Mouse (Mus musculus): ENCODE data around the gene Ankrd45.

Gene Ankrd45

GRCm38 (mm10) chr1:161142531-161143159 is at the start of gene Ankrd45:
Gene Ankrd45 (plus strand): TSS chr1:161142691.
- peak; percentile 91 for DNase-seq (ENCODE audit: low read depth, low spot score)

DNA sequence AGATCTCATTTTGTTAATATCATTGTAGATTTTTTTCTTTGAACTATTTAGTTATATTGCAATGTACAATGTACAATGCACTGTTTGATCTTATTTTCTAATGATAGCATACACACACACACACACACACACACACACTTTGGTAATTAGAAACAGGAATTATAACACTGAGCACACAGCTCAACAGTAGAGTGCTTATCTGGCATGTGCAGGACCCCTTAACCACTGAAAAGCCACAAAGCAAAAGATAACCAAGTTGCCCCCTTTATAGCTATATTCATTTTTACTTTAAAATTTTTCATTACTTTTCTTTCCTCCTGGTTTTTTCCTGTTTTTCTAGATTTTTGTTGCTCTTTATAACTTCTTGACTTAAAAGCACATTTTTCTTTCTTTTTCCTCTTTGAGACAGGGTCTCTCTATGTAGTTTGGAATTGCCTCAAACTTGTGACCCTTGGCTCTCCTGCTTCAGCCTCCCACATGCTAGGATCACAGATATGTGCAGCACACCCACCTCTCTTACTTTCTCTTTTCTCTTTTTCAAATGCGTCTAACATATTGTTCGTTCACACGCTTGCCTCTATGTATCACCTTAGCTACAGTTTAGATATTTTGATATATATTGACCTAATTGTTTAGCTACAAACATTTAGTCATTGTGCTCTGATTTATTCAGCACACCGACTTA is 42.6 kb upstream of the Ankrd45 start:
- DNase-seq (ENCODE audit: low read depth, low spot score): no peak

DNA sequence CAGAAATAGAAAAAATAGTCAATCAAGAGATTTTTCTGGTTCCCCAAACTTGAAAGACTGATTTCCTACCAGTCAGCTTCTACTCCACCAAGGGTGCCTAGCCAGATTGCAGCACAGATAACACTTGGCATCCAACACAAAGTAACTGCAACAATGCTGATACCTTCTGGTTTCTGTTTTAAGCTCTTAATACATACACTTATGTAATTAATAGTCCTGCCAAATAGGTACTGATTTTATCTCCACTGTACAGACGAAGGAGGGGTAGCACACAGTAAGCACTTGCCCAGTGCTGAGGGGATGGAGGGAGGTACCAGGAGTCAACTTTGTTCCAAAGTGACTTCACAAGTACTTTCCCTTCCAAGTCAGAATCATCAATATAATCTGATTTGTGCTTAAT is 38.6 kb upstream of the Ankrd45 start:
- DNase-seq (ENCODE audit: low read depth, low spot score): no peak

DNA sequence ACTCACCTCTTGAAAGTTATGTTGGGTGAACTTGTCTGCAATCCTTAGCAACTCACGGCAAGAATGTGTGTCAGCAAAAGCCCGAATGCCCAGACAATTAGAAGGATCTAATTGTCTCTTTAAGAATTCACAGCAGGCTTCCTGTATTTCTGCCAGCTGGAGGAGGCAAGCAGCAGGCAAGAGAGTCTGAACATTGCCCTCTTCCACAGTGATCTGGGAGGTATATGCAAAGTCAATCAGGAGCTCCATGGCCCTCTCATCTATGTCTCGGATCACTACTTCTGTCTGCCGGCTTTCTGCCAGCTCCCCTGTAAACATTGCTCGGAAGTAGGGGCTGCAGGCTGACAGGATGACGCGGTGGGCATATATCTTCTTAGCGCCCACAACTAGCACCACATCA is 33.3 kb upstream of the Ankrd45 start:
- DNase-seq (ENCODE audit: low read depth, low spot score): no peak

GRCm38 (mm10) chr1:161114591-161114990 is 27.9 kb upstream of the Ankrd45 start:
- no peak for DNase-seq (ENCODE audit: low read depth, low spot score)

DNA sequence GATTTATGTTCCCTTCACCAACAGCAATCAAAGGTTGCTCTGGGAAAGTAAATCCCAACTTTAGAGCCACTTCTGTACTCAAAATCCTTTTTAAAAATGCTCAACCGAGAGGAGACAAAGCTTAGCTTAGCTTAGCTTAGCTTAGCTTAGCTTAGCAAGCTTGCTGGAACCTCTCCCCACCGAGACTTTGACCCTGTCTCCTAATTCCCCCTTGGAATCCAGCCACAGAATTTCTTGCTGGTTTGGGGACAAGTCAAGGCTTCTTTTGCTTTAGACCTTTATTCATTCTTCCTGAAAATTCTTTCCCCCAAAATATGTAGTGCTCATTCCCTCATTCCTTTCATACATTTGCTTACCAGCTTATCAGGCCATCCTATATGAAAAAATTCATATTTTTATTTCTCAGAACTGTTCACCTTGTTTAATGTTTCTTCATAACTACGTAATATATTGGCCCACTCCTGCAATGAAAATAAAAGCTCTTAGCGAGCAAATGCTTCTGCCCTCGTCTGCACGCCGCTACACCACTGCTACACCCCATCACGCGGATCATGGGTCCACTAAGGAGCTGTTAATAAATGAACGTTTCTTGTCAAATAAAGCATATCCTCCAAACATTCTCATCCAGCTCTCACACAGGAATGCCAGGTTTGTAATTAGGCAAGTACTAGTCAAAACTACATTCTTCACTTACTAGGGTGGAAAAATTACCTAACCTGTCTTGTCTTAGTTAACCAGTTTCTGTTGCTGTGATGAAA is 19.7 kb upstream of the Ankrd45 start:
- DNase-seq (ENCODE audit: low read depth, low spot score): no peak

DNA sequence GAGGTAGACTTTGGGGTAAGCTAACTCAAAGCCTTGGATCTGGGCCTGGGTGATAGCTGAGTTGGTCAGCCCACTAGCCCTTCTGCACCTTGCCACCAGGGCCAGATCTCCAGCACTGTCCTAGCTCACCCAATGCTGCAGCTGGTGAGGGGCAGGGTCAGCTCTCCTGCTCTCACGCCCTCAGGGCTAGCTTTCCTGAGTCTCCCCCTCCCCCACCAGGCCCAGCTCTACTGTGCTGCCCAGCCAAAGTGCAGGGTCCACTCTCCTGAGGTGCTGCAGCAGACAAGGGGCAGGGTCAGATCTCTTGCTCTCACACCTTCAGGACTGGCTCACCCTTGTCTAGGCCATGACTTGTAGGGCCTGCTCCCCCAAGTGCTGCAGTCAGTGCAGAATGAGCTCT is 16.0 kb upstream of the Ankrd45 start:
- DNase-seq (ENCODE audit: low read depth, low spot score): no peak

GRCm38 (mm10) chr1:161130726-161131664 is 11.5 kb upstream of the Ankrd45 start, which contains the start of gene Klhl20:
Gene Klhl20 (minus strand): TSS chr1:161131511.
- peak; percentile 98 for DNase-seq (ENCODE audit: low read depth, low spot score)

- no peak for DNase-seq (ENCODE audit: low read depth, low spot score)
Measured at GRCm38 (mm10) chr1:161139496-161139895, 3.0 kb upstream of the Ankrd45 start.

- DNase-seq (ENCODE audit: low read depth, low spot score): peak; percentile 79
Measured at GRCm38 (mm10) chr1:161140026-161140762, 2.3 kb upstream of the Ankrd45 start.

- DNase-seq (ENCODE audit: low read depth, low spot score): no peak
Measured at GRCm38 (mm10) chr1:161143216-161143615, 725 bp downstream of the Ankrd45 start.

DNA sequence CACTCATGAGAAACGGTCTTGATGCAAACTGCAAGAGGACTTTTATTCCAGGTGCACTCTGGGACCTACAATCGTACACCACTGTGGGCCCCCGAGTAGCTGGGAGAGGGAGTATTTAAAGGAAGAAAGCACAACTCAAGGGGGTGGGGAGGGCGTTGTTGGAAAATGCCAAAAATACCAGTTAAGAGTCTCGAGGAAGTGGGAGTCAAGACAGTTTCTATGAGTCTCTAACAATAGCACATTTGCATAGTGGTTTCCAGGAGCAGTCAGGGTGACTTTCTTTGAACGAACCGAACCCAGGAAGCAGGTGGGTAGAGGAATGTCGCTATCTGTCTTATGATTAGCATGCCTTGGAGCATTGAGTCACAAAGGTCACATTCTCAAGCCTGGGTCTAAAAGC is 3.1 kb downstream of the Ankrd45 start:
- peak; percentile 76 for DNase-seq (ENCODE audit: low read depth, low spot score)

GRCm38 (mm10) chr1:161147888-161148287 is 5.4 kb downstream of the Ankrd45 start:
- no peak for DNase-seq (ENCODE audit: low read depth, low spot score)

- peak; percentile 49 for DNase-seq (ENCODE audit: low read depth, low spot score)
Measured at GRCm38 (mm10) chr1:161151098-161151497, 8.6 kb downstream of the Ankrd45 start.

DNA sequence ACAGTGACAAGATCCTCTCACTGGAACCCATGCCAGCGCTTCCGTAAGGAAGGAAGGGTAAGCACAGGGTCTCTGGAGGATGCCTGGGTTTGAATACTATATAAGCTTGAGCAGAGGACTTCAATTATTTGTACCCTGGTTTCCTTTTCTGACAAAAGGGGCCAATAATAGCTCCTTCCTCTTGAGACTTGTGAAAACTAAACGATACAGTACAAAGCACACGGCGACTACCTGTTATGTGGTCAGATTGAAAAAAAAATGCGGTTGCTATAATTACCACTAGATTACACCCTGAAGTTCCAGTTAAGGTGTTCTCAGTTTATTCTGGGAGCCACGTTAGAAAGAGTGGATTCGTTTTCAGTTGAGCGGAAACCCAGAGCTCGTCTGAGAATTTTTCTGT is 14.1 kb downstream of the Ankrd45 start:
- no peak for DNase-seq (ENCODE audit: low read depth, low spot score)

DNA sequence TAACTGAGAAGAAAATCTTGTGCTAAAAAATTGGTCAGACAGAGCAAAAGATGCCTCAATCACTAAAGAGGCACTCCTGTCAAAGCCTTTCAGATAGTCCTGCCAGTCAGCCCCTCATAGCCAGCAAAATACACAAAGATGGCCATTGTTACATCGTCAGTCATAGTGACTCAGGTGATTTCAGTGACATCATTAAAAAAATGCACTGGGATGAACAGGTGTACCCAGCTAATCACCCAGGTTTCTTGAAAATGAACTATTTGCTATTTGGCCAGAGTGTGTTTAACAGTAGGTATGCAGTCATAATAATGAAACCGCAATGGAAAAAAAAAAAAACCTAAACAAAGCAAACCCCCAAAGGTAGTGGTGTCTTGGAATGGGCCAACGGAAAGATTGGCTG is 16.7 kb downstream of the Ankrd45 start, which contains the start of gene Tex50:
Gene Tex50 (minus strand): TSS at position 101 of the 400 bp plus-strand sequence.
- no peak for DNase-seq (ENCODE audit: low read depth, low spot score)

DNA sequence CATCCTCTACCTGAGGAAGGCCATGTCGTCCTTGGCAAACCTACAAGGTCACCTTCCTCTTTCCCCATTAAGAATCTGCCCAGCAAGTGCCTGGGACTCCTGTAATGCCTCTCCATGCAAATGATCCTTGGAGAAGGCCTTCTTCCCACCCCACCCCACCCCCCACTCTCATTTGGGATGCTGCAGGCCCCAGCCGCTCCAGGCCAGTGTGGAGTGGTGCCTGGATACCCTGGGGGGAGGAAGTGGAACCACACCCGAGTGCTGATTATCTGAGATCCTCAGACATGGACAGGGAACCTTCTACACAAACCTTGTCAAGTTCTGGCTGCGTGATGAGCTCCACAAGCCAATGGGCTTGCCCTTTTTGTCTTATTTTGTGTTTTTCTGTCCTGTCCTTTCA is 17.8 kb downstream of the Ankrd45 start:
- peak; percentile 94 for DNase-seq (ENCODE audit: low read depth, low spot score)

GRCm38 (mm10) chr1:161170651-161171050 is 28.2 kb downstream of the Ankrd45 start:
- peak; percentile 91 for DNase-seq (ENCODE audit: low read depth, low spot score)

GRCm38 (mm10) chr1:161180674-161181073 is 38.2 kb downstream of the Ankrd45 start:
- peak; percentile 92 for DNase-seq (ENCODE audit: low read depth, low spot score)

DNA sequence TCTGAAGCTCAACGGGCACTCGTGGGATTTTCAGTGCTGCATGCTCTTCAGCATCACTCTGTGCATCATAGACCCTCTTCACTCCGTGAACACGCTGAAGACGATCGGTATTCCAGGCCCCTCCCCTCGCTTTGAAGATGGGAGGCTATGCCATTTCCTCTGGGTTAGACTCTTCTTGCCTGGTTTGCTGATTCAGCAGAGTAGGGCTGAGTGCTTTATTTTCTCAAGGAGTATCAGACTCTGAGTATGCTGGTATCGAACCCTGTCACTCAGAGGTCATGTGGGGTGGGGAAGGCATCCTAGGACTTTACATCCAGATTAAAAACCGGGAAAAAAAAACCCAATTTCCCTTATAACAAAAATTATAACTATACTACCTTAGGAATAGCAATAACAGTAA is 39.9 kb downstream of the Ankrd45 start:
- no peak for DNase-seq (ENCODE audit: low read depth, low spot score)

- no peak for DNase-seq (ENCODE audit: low read depth, low spot score)
Measured at GRCm38 (mm10) chr1:161183677-161184076, 41.2 kb downstream of the Ankrd45 start.
